In the genomic region with DNA sequence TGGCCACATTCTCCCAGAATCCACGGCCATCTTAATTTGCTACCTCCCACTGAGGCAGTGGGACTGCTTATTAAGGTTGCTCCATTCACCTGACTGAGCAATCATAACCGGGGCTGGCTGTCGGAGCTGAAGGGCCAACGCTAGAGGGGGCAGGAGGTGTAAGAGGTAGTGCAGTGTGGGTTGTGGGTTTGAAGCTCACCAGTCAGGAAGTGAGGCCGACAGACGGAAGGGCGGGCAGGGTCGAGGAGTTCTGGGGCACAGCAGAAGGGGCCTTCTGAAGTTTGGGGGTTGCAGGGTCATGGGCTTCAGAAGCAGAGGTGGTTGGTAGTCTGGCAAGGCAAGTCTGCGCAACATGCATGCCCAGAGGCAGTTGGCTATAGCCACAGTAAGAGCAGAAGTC, we compare ENCODE assay signal across 8 mouse cellular contexts. TPM values are rescaled to one million over a fixed set of nuclear protein-coding genes. Genes with fewer than 3 reads are reported as not detected.
DNase-seq lines count a peak whose midpoint lies in the region; ATAC-seq and TF ChIP-seq lines count a peak whose summit lies in the region.

Gene Agap2, plus strand, starts transcription at position 205 of the 400 bp plus-strand sequence.

- H3K4me3 ChIP-seq in liver, embryonic 16.5 days (ENCODE audit: low read depth, low read length): peak within 1 kb of the TSS; percentile 33

- H3K36me3 ChIP-seq in liver, embryonic 16.5 days (ENCODE audit: control insufficient read depth, insufficient read depth): no peaks in the 10 kb centered on the region

- no peak for TF ChIP-seq CTCF in brain, embryonic 14.5 days (IDR thresholded peaks at IDR 0.05; ENCODE audit: borderline replicate concordance, extremely low read depth, insufficient read depth, insufficient read length)

- H3K9ac ChIP-seq in liver, embryonic 16.5 days (ENCODE audit: low read depth, low read length): no peak within 1 kb of the TSS; the same call in 1 of the 2 replicates

- ATAC-seq in liver, embryonic 16.5 days (ENCODE audit: low read depth): no peak

- no peak for TF ChIP-seq POLR2A in brain, embryonic 14.5 days (IDR thresholded peaks at IDR 0.05; ENCODE audit: borderline replicate concordance, extremely low read depth, insufficient read depth, insufficient read length, poor library complexity, severe bottlenecking)

- H3K27me3 ChIP-seq in liver, embryonic 16.5 days (ENCODE audit: control insufficient read depth, insufficient read depth, low read depth, low read length): peaks cover 15% of the 10 kb centered on the region

- no peaks in the 10 kb centered on the region for H3K9me3 ChIP-seq in liver, embryonic 16.5 days (replicated peaks; ENCODE audit: control insufficient read depth, low read length)

- intact Hi-C loops in heart, postnatal 14 days (cut with DNase I): no loop called here

- peak within 1 kb of the TSS; percentile 33 for H3K4me2 ChIP-seq in liver, embryonic 16.5 days (ENCODE audit: low read depth, low read length)

- peaks cover 26% of the 10 kb centered on the region for H3K4me1 ChIP-seq in liver, embryonic 16.5 days (ENCODE audit: control insufficient read depth, low read depth, low read length)

- no peak for DNase-seq in heart, postnatal 14 days
- DNase-seq in heart, postnatal 4 days: no peak
- DNase-seq in brain, embryonic 14.5 days (ENCODE audit: low read depth): no peak
- peak; percentile 56 to 79 for DNase-seq in spleen, postnatal 10 days (ENCODE audit: low spot score in 2 of 2)
- DNase-seq in kidney, postnatal 25 days: no peak
- DNase-seq in heart, adult 18-20 months: no peak
- no peak for DNase-seq in gastrocnemius, postnatal 25 days

- 11% methylated on average over 9 of the region's 9 CpGs for WGBS in liver, embryonic 16.5 days (ENCODE audit: insufficient replicate concordance)

- no peak within 1 kb of the TSS for H3K27ac ChIP-seq in liver, embryonic 16.5 days (ENCODE audit: low read length)

RNA-seq across cellular contexts. Expression of gene Agap2, which starts in this region (rescaled TPM):
- total RNA-seq in heart, postnatal 14 days (2021): 10 to 100 TPM; 12.2 to 12.3 TPM
- 1 to 10 TPM; 2.1 to 2.8 TPM for total RNA-seq in heart, postnatal 4 days (2021)
- 113 and 151 TPM in 2 replicates for polyA plus RNA-seq in brain, embryonic 14.5 days (2012; rRNA removed)
- 0.71 and 1.2 TPM in 2 replicates for polyA plus RNA-seq in liver, embryonic 16.5 days (2015; fragmentation: Nextera tagmentation; extraction: Ambion mirVana)
- total RNA-seq in heart, adult 18-20 months (2021): 1 to 10 TPM; 4.2 to 6.1 TPM
- total RNA-seq in gastrocnemius, postnatal 25 days (2021): 1 to 10 TPM; 2.0 to 2.4 TPM

Comparison
In these comparisons a context has a peak if more than half of its experiments do, and no peak if none do; other contexts are left out.
1. RNA of gene Agap2 (polyA plus RNA-seq): 113 to 151 TPM in brain, embryonic 14.5 days; 0.71 to 1.2 TPM in liver, embryonic 16.5 days; every median in the first group is over 10 times any median in the second.
2. DNase-seq: peak in spleen, postnatal 10 days (2 of 2); none in heart, postnatal 14 days (0 of 2), heart, postnatal 4 days (single experiment), brain, embryonic 14.5 days (single experiment), kidney, postnatal 25 days (0 of 2), heart, adult 18-20 months (0 of 2) and gastrocnemius, postnatal 25 days (single experiment).